Mouse (Mus musculus) heart, embryonic 16.5 days (tissue): ENCODE data around the gene Exo5. TPM values are rescaled to one million over a fixed set of nuclear protein-coding genes. Genes with fewer than 3 reads are reported as not detected.
A peak's percentile ranks its signal among the peaks of the same experiment; 100 is the strongest.

Experiments
- ATAC-seq: fragments of 200-750 bp; cut with Nextera tagmentation; replicated peaks from 2 replicates; pipeline ENCODE4 v1.8.0; 2017; ENCODE audit warnings: moderate number of reproducible peaks; ENCODE audit not compliant: insufficient read depth, low FRiP score; ENCODE audit errors: extremely low read depth
- H3K27ac ChIP-seq: fragments of 300-500 bp; sonication (generic); 2 replicates; pipeline ENCODE4 v1.5.1; 2014; ENCODE audit warnings: mild to moderate bottlenecking, low read length, control low read depth, moderate library complexity
- H3K27me3 ChIP-seq: fragments of 300-500 bp; sonication (generic); 2 replicates; pipeline ENCODE4 v1.6.1; 2014; ENCODE audit warnings: low read length, mixed read lengths; ENCODE audit not compliant: control insufficient read depth, insufficient read depth
- H3K36me3 ChIP-seq: fragments of 300-500 bp; sonication (generic); 2 replicates; pipeline ENCODE4 v1.6.1; 2014; ENCODE audit not compliant: control insufficient read depth, insufficient read depth
- H3K4me1 ChIP-seq: fragments of 300-500 bp; sonication (generic); 2 replicates; pipeline ENCODE4 v1.6.1; 2014; ENCODE audit warnings: low read length, mixed read lengths; ENCODE audit not compliant: control insufficient read depth, insufficient read depth
- H3K4me2 ChIP-seq: fragments of 300-500 bp; sonication (generic); 2 replicates; pipeline ENCODE4 v1.6.1; 2014; ENCODE audit warnings: low read depth, mild to moderate bottlenecking, control low read depth, low read length
- H3K4me3 ChIP-seq: fragments of 300-500 bp; sonication (generic); 2 replicates; pipeline ENCODE4 v1.5.1; 2014; ENCODE audit warnings: mild to moderate bottlenecking, control low read depth, low read length
- H3K9ac ChIP-seq: fragments of 300-500 bp; sonication (generic); 2 replicates; pipeline ENCODE4 v1.6.1; 2014; ENCODE audit warnings: low read length, control low read depth
- H3K9me3 ChIP-seq: fragments of 300-500 bp; sonication (generic); replicated peaks from 2 replicates; pipeline ENCODE4 v1.6.1; 2016; ENCODE audit warnings: low read length; ENCODE audit not compliant: control insufficient read depth
- WGBS: fragments of 180-500 bp; shearing (Covaris S2); extraction: QIAGEN DNeasy Blood & Tissue Kit; methylation state at CpG from one replicate; pipeline ENCODE4 v1.1.7; 2014; 5-methylcytosine and 5-hydroxymethylcytosine counted together
- polyA plus RNA-seq: library from polyadenylated mRNA; unstranded; fragments of >200 nt; fragmentation: Nextera tagmentation; extraction: Ambion mirVana; gene quantifications from 2 replicates; pipeline ENCODE4 v1.2.1, GENCODE M21; 2015

The Exo5 gene
- polyA plus RNA-seq, 1 experiment from 2014 or later = 11.0 TPM

GRCm38 (mm10) chr4:120913861-120914260, 11.0 kb downstream of the Exo5 start:
- no peaks in the 10 kb centered on the region for H3K9me3 ChIP-seq
- 65% methylated on average over 1 of the region's 1 CpGs for WGBS
- no peak; the same call in 1 of the 2 replicates for ATAC-seq

GRCm38 (mm10) chr4:120913443-120913842, 11.4 kb downstream of the Exo5 start:
- no peaks in the 10 kb centered on the region for H3K36me3 ChIP-seq
- H3K4me1 ChIP-seq = no peaks in the 10 kb centered on the region

More at GRCm38 (mm10) chr4:120913861-120914260, 11.0 kb downstream of the Exo5 start:
- Histone ChIP-seq H3K27ac (no peak overlapping the region), H3K4me1 (no peaks in the 10 kb centered on the region), H3K4me3 (no peak overlapping the region), H3K9ac (no peak overlapping the region), H3K27me3 (no peaks in the 10 kb centered on the region), H3K36me3 (no peaks in the 10 kb centered on the region), H3K4me2 (no peak overlapping the region)

GRCm38 (mm10) chr4:120912866-120913265, 12.0 kb downstream of the Exo5 start:
- no peak for ATAC-seq
- H3K4me3 ChIP-seq = no peak overlapping the region
- H3K9ac ChIP-seq = no peak overlapping the region
- no peaks in the 10 kb centered on the region for H3K9me3 ChIP-seq
- no peak overlapping the region for H3K27ac ChIP-seq
- WGBS = 38% methylated on average over 4 of the region's 4 CpGs
- H3K4me2 ChIP-seq = no peak overlapping the region
- no peaks in the 10 kb centered on the region for H3K27me3 ChIP-seq
- no peaks in the 10 kb centered on the region for H3K36me3 ChIP-seq
- no peaks in the 10 kb centered on the region for H3K4me1 ChIP-seq

More at GRCm38 (mm10) chr4:120913443-120913842, 11.4 kb downstream of the Exo5 start:
- Histone ChIP-seq H3K4me3 (no peak overlapping the region), H3K4me2 (no peak overlapping the region), H3K9ac (no peak overlapping the region), H3K9me3 (no peaks in the 10 kb centered on the region), H3K27me3 (no peaks in the 10 kb centered on the region), H3K27ac (no peak overlapping the region)
- no peak; the same call in 1 of the 2 replicates for ATAC-seq
- WGBS = 59% methylated on average over 8 of the region's 8 CpGs

GRCm38 (mm10) chr4:120911086-120911485, 13.7 kb downstream of the Exo5 start:
- H3K27me3 ChIP-seq = no peaks in the 10 kb centered on the region
- H3K4me3 ChIP-seq = no peak overlapping the region
- 62% methylated on average over 6 of the region's 6 CpGs for WGBS
- no peak overlapping the region for H3K27ac ChIP-seq
- no peaks in the 10 kb centered on the region for H3K36me3 ChIP-seq
- ATAC-seq = no peak
- H3K4me1 ChIP-seq = no peaks in the 10 kb centered on the region
- H3K9ac ChIP-seq = no peak overlapping the region
- no peaks in the 10 kb centered on the region for H3K9me3 ChIP-seq
- no peak overlapping the region for H3K4me2 ChIP-seq

- ATAC-seq = no peak
- H3K36me3 ChIP-seq = no peaks in the 10 kb centered on the region
- no peak overlapping the region for H3K27ac ChIP-seq
- no peaks in the 10 kb centered on the region for H3K4me1 ChIP-seq
- no peaks in the 10 kb centered on the region for H3K27me3 ChIP-seq
- 28% methylated on average over 15 of the region's 15 CpGs for WGBS
- no peak overlapping the region for H3K9ac ChIP-seq
- H3K9me3 ChIP-seq = no peaks in the 10 kb centered on the region
- H3K4me2 ChIP-seq = peak overlapping the region; percentile 35
- no peak overlapping the region for H3K4me3 ChIP-seq
Measured at GRCm38 (mm10) chr4:120909558-120910150, 15.2 kb downstream of the Exo5 start.

- ATAC-seq = no peak
- WGBS = 69% methylated on average over 5 of the region's 5 CpGs
- Histone ChIP-seq H3K9ac (no peak overlapping the region), H3K4me2 (no peak overlapping the region), H3K4me3 (no peak overlapping the region), H3K4me1 (no peaks in the 10 kb centered on the region), H3K27ac (no peak overlapping the region), H3K36me3 (no peaks in the 10 kb centered on the region), H3K27me3 (no peaks in the 10 kb centered on the region), H3K9me3 (no peaks in the 10 kb centered on the region)
Measured at GRCm38 (mm10) chr4:120905644-120906043, 19.2 kb downstream of the Exo5 start.

GRCm38 (mm10) chr4:120904533-120904932, 20.3 kb downstream of the Exo5 start:
- no peak overlapping the region for H3K4me3 ChIP-seq
- H3K27ac ChIP-seq = no peak overlapping the region

GRCm38 (mm10) chr4:120895810-120896584, 28.8 kb downstream of the Exo5 start:
- Histone ChIP-seq H3K36me3 (no peaks in the 10 kb centered on the region), H3K4me1 (no peaks in the 10 kb centered on the region), H3K9ac (no peak overlapping the region), H3K27me3 (no peaks in the 10 kb centered on the region), H3K4me2 (no peak overlapping the region), H3K27ac (no peak overlapping the region), H3K9me3 (peaks cover 3% of the 10 kb centered on the region; the same call in 1 of the 2 replicates), H3K4me3 (no peak overlapping the region)
- no peak for ATAC-seq
- 69% methylated on average over 7 of the region's 7 CpGs for WGBS

More at GRCm38 (mm10) chr4:120904533-120904932, 20.3 kb downstream of the Exo5 start:
- no peaks in the 10 kb centered on the region for H3K9me3 ChIP-seq
- no peaks in the 10 kb centered on the region for H3K36me3 ChIP-seq
- WGBS = 56% methylated on average over 4 of the region's 4 CpGs
- H3K9ac ChIP-seq = no peak overlapping the region
- H3K4me1 ChIP-seq = no peaks in the 10 kb centered on the region
- no peak overlapping the region for H3K4me2 ChIP-seq
- ATAC-seq = no peak
- no peaks in the 10 kb centered on the region for H3K27me3 ChIP-seq

- H3K27me3 ChIP-seq = no peaks in the 10 kb centered on the region
- peaks cover 3% of the 10 kb centered on the region; the same call in 1 of the 2 replicates for H3K9me3 ChIP-seq
- H3K4me1 ChIP-seq = no peaks in the 10 kb centered on the region
- no peak overlapping the region for H3K4me2 ChIP-seq
- no peak overlapping the region for H3K27ac ChIP-seq
- H3K36me3 ChIP-seq = no peaks in the 10 kb centered on the region
- no peak overlapping the region for H3K4me3 ChIP-seq
- WGBS = 80% methylated on average over 7 of the region's 7 CpGs
- no peak for ATAC-seq
- H3K9ac ChIP-seq = no peak overlapping the region
Measured at GRCm38 (mm10) chr4:120895226-120895625, 29.6 kb downstream of the Exo5 start.
